Mouse (Mus musculus) forebrain, embryonic 11.5 days (tissue): ENCODE data around the gene N4bp2l2. TPM values are rescaled to one million over a fixed set of nuclear protein-coding genes. Genes with fewer than 3 reads are reported as not detected.

Experiments used
- ATAC-seq: fragments of 200-750 bp; cut with Nextera tagmentation; replicated peaks from 2 replicates; pipeline ENCODE4 v1.8.0; 2017; ENCODE audit warnings: moderate TSS enrichment; ENCODE audit not compliant: low FRiP score
- DNase-seq: peaks from one replicate; pipeline ENCODE4 v3.0.0-alpha.2; 2017; ENCODE audit warnings: low spot score
- H3K27ac ChIP-seq: fragments of 300-500 bp; sonication (generic); 2 replicates; pipeline ENCODE4 v1.5.1; 2014; ENCODE audit warnings: low read depth, low read length
- H3K27me3 ChIP-seq: fragments of 300-500 bp; sonication (generic); 2 replicates; pipeline ENCODE4 v1.6.1; 2014; ENCODE audit warnings: mild to moderate bottlenecking, low read length, mixed read lengths; ENCODE audit not compliant: control insufficient read depth, insufficient read depth
- H3K36me3 ChIP-seq: fragments of 300-500 bp; sonication (generic); 2 replicates; pipeline ENCODE4 v1.6.1; 2014; ENCODE audit warnings: mild to moderate bottlenecking, low read length, moderate library complexity, mixed read lengths; ENCODE audit not compliant: control insufficient read depth, insufficient read depth
- H3K4me1 ChIP-seq: fragments of 300-500 bp; sonication (generic); replicated peaks from 2 replicates; pipeline ENCODE4 v1.6.1; 2014; ENCODE audit warnings: low read length, mixed read lengths; ENCODE audit not compliant: control insufficient read depth, insufficient read depth
- H3K4me2 ChIP-seq: fragments of 300-500 bp; sonication (generic); 2 replicates; pipeline ENCODE4 v1.6.1; 2014; ENCODE audit warnings: low read depth, mild to moderate bottlenecking, low read length, moderate library complexity, mixed read lengths; ENCODE audit not compliant: severe bottlenecking
- H3K4me3 ChIP-seq: fragments of 300-500 bp; sonication (generic); 2 replicates; pipeline ENCODE4 v1.5.1; 2014; ENCODE audit warnings: low read depth, low read length
- H3K9ac ChIP-seq: fragments of 300-500 bp; sonication (generic); 2 replicates; pipeline ENCODE4 v1.6.1; 2014; ENCODE audit warnings: low read length
- H3K9me3 ChIP-seq: fragments of 300-500 bp; sonication (generic); 2 replicates; pipeline ENCODE4 v1.6.1; 2016; ENCODE audit warnings: low read length, mixed read lengths; ENCODE audit not compliant: control insufficient read depth
- WGBS: fragments of 180-500 bp; shearing (Covaris S2); extraction: QIAGEN DNeasy Blood & Tissue Kit; methylation state at CpG from one replicate; pipeline ENCODE4 v1.1.7; 2014; 5-methylcytosine and 5-hydroxymethylcytosine counted together
- polyA plus RNA-seq: library from polyadenylated mRNA; unstranded; fragments of >200 nt; fragmentation: Nextera tagmentation; extraction: Ambion mirVana; gene quantifications from 2 replicates; pipeline ENCODE4 v1.2.1, GENCODE M21; 2014

The N4bp2l2 gene
- polyA plus RNA-seq, 1 experiment from 2014 or later = 43.8 TPM

DNA sequence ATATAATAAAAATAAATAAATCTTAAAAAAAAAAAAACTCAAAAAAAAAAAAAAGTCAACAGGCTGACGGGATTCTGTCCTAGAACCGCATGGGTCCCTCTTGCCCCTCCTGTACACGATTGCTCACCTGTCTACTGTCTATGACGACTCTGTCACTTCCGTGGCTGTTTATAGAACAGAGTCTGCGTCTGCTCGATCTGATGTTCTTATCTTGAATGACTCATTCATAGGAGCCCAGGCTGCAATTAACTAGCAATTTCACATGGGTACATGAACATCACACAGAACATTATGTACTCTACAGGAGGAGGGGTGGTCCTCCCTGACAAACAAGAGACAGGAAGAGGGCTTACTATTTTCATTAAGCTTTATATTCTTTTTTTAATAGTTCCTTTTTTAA, 40.5 kb downstream of the N4bp2l2 start:
- WGBS = 94% methylated on average over 7 of the region's 7 CpGs
- no peak for DNase-seq
- Histone ChIP-seq H3K4me1 (no peaks in the 10 kb centered on the region), H3K27me3 (no peaks in the 10 kb centered on the region), H3K27ac (no peak overlapping the region), H3K36me3 (no peaks in the 10 kb centered on the region; the same call in 1 of the 2 replicates), H3K9me3 (no peaks in the 10 kb centered on the region), H3K9ac (no peak overlapping the region), H3K4me3 (no peak overlapping the region), H3K4me2 (no peak overlapping the region)
- ATAC-seq = no peak

DNA sequence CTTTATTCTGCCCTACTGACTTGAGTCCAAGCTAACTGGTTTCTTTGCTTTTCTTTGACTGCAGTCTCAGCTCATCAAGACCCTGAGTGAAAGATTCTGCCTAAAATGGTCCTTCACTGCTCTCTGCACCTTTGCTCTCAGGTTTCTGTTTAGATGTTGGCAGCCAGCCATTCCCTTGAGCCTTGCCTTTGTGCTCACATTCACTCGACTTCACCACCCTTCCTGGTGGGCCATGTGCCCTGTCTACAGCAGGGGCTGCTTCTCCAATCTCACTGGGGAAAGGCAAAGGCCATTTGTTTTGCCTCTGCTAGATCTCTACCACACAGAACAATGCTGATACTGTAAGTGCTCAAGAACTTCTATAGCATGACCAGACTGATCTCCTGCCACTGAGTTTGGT, 43.2 kb downstream of the N4bp2l2 start:
- no peak overlapping the region for H3K27ac ChIP-seq
- DNase-seq = no peak
- ATAC-seq = no peak
- no peak overlapping the region for H3K4me2 ChIP-seq
- H3K4me1 ChIP-seq = no peaks in the 10 kb centered on the region
- H3K27me3 ChIP-seq = no peaks in the 10 kb centered on the region
- H3K36me3 ChIP-seq = no peaks in the 10 kb centered on the region
- H3K4me3 ChIP-seq = no peak overlapping the region
- H3K9ac ChIP-seq = no peak overlapping the region
- WGBS = 67% methylated on average over 1 of the region's 1 CpGs
- H3K9me3 ChIP-seq = no peaks in the 10 kb centered on the region

DNA sequence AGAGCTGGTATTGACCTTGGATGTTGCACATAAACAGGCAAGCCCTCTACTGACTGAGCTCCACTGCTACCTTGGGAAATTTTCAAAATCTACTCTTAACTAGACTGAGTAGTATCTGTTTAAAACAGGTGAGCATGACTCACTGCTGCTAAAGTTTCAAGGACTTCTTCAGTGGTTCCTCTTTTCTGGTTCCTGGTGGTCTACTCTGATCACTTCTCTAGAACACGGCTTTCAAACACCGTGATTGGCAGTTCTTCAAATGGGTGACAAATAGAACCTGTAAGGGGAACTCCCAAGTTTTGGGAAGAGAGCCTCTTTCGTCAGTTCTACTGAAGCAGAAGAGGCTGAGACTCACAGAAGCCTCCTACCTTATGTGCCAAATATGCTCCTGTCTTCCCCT, 44.4 kb downstream of the N4bp2l2 start:
- Histone ChIP-seq H3K27ac (no peak overlapping the region), H3K9me3 (no peaks in the 10 kb centered on the region), H3K4me3 (no peak overlapping the region), H3K9ac (no peak overlapping the region), H3K36me3 (no peaks in the 10 kb centered on the region), H3K4me2 (no peak overlapping the region), H3K27me3 (no peaks in the 10 kb centered on the region), H3K4me1 (no peaks in the 10 kb centered on the region)
- no peak for DNase-seq
- ATAC-seq = no peak
- WGBS = 92% methylated on average over 3 of the region's 3 CpGs

DNA sequence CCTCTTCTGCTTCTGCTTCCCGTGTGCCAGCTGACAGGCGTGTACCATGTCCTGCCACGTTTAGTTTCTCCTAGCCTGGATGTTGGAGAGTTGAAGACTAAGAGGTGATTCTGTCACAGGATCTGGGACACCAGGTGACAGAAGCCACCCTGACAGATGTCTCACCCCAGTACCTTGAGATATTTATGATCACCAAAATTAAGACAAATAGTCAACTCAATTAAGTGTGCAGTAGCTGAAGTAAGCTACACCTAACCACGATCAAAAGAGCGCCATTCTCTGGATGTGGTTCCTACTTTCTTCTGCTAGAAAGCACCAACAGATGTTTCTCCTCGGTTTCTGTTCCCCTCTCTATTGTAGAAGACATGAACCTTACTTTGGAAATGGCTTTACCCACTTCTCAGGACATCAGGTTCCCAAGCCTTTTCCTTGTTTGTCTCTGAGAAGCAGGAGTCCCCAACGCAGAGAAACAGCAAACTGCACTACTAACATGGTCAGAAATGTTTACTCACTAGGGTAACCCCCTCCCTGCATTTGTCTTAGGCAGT, 45.3 kb downstream of the N4bp2l2 start:
- no peak overlapping the region for H3K9ac ChIP-seq
- DNase-seq (no peak), ATAC-seq (no peak)
- no peak overlapping the region for H3K4me3 ChIP-seq
- H3K36me3 ChIP-seq = no peaks in the 10 kb centered on the region
- no peaks in the 10 kb centered on the region for H3K4me1 ChIP-seq
- WGBS = 90% methylated on average over 7 of the region's 7 CpGs
- H3K27ac ChIP-seq = no peak overlapping the region
- H3K4me2 ChIP-seq = no peak overlapping the region
- no peaks in the 10 kb centered on the region for H3K9me3 ChIP-seq
- no peaks in the 10 kb centered on the region for H3K27me3 ChIP-seq

DNA sequence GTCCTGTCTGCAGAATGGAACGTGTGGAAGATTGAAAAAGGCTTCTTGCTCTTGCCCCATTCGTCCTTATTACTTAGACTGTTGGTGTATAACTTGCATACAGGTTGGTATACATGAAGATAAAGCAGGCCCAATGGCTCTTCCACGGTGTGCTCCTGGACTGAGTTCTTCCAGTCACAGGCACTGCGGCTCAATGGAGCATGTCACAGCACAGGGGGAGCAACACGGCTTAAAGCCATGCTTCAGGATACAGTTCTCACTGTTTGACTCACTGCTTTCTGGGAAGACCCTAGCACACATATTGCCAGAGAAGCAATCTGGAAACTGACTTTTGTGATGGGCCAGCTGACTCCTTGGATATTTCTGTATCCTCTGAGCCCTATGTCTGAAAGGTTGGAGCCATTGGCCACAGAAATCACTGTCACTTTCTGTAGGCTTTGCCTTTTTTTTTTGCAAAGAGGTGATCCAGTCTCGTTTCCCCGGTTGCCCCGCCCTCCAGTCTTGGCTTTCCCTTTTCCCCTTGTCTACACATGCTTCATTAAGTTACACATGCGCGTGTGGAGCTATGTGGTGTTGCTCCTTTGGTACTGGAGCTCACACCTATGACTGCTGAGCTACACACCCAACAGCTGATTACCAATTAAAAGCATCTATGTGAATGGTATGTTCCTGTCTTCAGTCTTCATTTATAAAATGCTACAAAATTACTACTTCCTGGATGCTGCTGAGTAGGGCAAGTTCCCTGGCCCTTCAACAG, 47.2 kb downstream of the N4bp2l2 start:
- no peak for DNase-seq
- ATAC-seq = no peak

DNA sequence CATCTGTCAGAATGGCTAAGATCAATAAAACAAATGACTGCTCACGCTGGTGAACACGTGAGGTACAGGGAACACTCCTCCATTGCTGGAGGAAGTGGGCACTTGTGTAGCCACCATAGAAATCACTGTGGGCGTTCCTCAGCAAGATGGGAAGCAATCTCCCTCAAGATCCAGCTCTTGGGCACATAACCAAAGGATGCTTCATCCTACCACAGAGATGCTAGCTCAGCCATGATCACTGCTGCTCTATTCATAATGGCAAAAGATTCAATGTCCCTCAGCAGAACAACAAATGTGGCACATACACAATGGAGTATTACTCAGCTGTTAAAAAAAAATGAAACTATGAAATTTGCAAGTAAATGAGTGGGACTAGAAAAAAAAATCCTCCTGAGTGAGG, 49.3 kb downstream of the N4bp2l2 start:
- H3K36me3 ChIP-seq = no peaks in the 10 kb centered on the region
- H3K27me3 ChIP-seq = no peaks in the 10 kb centered on the region
- H3K27ac ChIP-seq = no peak overlapping the region
- DNase-seq = no peak
- no peak overlapping the region for H3K4me2 ChIP-seq
- H3K4me1 ChIP-seq = no peaks in the 10 kb centered on the region
- WGBS = 94% methylated on average over 3 of the region's 3 CpGs
- H3K9me3 ChIP-seq = no peaks in the 10 kb centered on the region
- H3K9ac ChIP-seq = no peak overlapping the region
- H3K4me3 ChIP-seq = no peak overlapping the region
- no peak for ATAC-seq

More for the DNA sequence above, 47.2 kb downstream of the N4bp2l2 start:
- no peak overlapping the region for H3K4me3 ChIP-seq
- H3K4me2 ChIP-seq = no peak overlapping the region
- H3K9ac ChIP-seq = no peak overlapping the region
- no peaks in the 10 kb centered on the region for H3K9me3 ChIP-seq
- H3K27ac ChIP-seq = no peak overlapping the region
- no peaks in the 10 kb centered on the region for H3K4me1 ChIP-seq
- H3K27me3 ChIP-seq = no peaks in the 10 kb centered on the region
- WGBS = 90% methylated on average over 10 of the region's 10 CpGs
- H3K36me3 ChIP-seq = no peaks in the 10 kb centered on the region

DNA sequence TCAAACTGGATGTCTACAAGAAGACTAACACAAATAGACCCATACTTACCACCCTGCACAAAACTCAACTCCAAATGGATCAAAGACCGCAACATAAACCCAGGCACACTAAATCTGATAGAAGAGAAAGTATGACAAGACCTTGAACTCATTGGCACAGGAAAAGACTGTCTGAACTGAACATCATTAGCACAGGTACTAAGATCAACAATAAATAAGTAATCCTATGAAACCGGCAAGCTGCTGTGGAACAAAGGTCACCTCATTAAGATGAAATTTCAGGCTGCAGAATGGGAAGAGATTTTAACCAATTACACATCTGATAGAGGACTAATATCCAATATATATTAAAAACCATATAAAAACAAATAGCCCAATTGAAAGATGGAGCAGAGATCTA, 49.8 kb downstream of the N4bp2l2 start:
- no peak for ATAC-seq
- H3K4me2 ChIP-seq = no peak overlapping the region
- H3K4me1 ChIP-seq = no peaks in the 10 kb centered on the region
- 93% methylated on average over 2 of the region's 2 CpGs for WGBS
- no peaks in the 10 kb centered on the region for H3K36me3 ChIP-seq
- no peak overlapping the region for H3K27ac ChIP-seq
- H3K9ac ChIP-seq = no peak overlapping the region
- no peaks in the 10 kb centered on the region for H3K9me3 ChIP-seq
- H3K27me3 ChIP-seq = no peaks in the 10 kb centered on the region
- H3K4me3 ChIP-seq = no peak overlapping the region
- no peak for DNase-seq

DNA sequence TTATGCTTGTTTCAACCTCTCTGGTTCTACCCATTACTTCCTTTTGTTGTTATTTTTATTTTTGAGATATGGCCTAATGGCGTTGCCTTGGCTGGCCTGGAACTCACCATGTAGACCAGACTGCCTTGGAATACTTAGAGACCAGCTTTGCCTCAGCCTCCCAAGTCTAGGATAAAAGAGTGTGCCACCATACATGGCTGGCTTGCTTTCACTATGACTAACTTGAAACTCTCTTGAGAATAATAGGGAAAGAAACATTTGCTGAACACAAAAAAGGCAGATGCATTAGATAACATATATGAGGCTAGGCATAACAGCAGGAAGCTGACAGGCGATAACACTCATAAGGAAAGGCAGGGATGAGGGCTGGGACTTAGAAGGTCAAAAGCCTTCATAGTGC, 51.9 kb downstream of the N4bp2l2 start:
- H3K4me1 ChIP-seq = no peaks in the 10 kb centered on the region
- DNase-seq (no peak), ATAC-seq (no peak)
- no peaks in the 10 kb centered on the region for H3K9me3 ChIP-seq
- no peak overlapping the region for H3K9ac ChIP-seq
- H3K27ac ChIP-seq = no peak overlapping the region
- no peak overlapping the region for H3K4me3 ChIP-seq
- H3K4me2 ChIP-seq = no peak overlapping the region
- WGBS = 90% methylated on average over 2 of the region's 2 CpGs
- H3K27me3 ChIP-seq = no peaks in the 10 kb centered on the region
- no peaks in the 10 kb centered on the region for H3K36me3 ChIP-seq

DNA sequence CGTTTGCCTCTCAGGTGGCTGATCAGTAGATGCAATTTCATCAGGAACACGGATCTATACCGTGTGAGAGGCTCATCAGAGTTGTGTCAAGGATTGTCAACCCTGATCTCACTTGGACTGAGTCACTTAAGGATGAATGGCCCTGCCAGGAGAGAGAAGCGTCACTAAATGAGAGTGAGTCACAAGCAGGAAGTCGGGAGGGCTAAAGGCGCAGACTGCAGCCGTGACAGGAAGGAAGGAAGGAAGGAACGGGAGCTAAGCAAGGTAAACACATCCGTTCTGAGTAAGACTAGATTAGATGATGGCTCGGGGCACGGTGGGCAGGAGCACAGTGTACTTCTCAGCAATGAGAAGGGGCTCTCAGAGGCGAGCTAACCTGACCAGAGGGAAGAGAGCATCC, 54.3 kb downstream of the N4bp2l2 start:
- H3K27me3 ChIP-seq = no peaks in the 10 kb centered on the region
- H3K9ac ChIP-seq = no peak overlapping the region
- no peak overlapping the region for H3K4me3 ChIP-seq
- no peak overlapping the region for H3K4me2 ChIP-seq
- 87% methylated on average over 12 of the region's 12 CpGs for WGBS
- no peaks in the 10 kb centered on the region for H3K36me3 ChIP-seq
- ATAC-seq = no peak
- H3K9me3 ChIP-seq = no peaks in the 10 kb centered on the region
- DNase-seq = no peak
- H3K4me1 ChIP-seq = no peaks in the 10 kb centered on the region
- H3K27ac ChIP-seq = no peak overlapping the region
